ENCODE assay signal across 8 mouse cellular contexts in the genomic region with DNA sequence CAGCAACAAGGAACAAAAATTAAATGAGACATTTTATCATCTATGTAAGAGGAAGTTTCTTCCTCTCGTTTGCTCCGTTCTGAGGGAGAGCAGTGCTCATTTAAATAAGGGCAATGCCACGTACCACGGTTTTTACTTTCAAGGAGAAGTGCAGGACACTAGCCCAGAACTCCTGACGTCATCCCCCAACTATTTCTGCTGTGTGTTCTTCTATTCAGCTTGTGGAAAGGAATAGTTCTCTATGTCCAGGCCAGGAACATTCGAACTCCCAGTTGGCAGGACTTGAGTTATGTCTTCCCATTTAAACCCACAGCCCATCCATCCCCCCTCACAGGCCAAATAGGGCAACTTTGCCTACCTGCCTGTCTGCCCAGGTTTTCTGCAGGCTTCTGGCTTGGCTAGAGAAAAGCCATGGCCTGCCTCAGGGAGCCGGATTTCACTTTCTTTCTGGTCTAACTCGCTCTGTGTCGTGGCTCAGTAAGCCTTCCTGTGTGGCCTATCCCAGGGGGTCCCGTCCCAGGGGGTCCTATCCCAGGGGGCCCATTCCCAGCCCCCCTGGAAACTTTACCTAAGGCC. TPM values are rescaled to one million over a fixed set of nuclear protein-coding genes. Genes with fewer than 3 reads are reported as not detected.
DNase-seq lines count a peak whose midpoint lies in the region.

No protein-coding gene starts in this region.

- intact Hi-C loops in left cerebral cortex, postnatal 4 days (cut with DNase I): loop anchor here (5.0 kb wide), 2 partner anchors 115 to 140 kb away; no protein-coding TSS in a partner anchor

- DNase-seq in urinary bladder, postnatal 36 days (ENCODE audit: low spot score in 2 of 2): peak; percentile 50 to 58
- DNase-seq in urinary bladder, postnatal 25 days (ENCODE audit: low spot score): no peak
- DNase-seq in embryo, embryonic 11.5 days (ENCODE audit: low read depth, low spot score): peak; percentile 56
- peak; percentile 93 for DNase-seq in heart, adult 8-10 months (ENCODE audit: low spot score)
- peak; percentile 70 for DNase-seq in kidney, adult 18-20 months
- DNase-seq in lung, postnatal 10 days: peak; percentile 75
- DNase-seq in retina, postnatal 1 day: peak; percentile 65
- DNase-seq in left cerebral cortex, postnatal 4 days: no peak

RNA-seq across cellular contexts. Expression of a gene that starts 1.7 kb away (rescaled TPM):
- total RNA-seq in heart, adult 8-10 months (2022): 100 to 1,000 TPM; 236 to 260 (median 252) TPM
- total RNA-seq in left cerebral cortex, postnatal 4 days (2021): 10 to 100 TPM; 39.9 to 41.2 TPM

Comparison
In these comparisons a context has a peak if more than half of its experiments do, and no peak if none do; other contexts are left out.
1. DNase-seq: peak in urinary bladder, postnatal 36 days (2 of 2), embryo, embryonic 11.5 days (single experiment), heart, adult 8-10 months (single experiment), kidney, adult 18-20 months (single experiment), lung, postnatal 10 days (single experiment) and retina, postnatal 1 day (single experiment); none in urinary bladder, postnatal 25 days (single experiment) and left cerebral cortex, postnatal 4 days (single experiment).
2. RNA of a gene that starts 1.7 kb away (total RNA-seq): 236 to 260 TPM in heart, adult 8-10 months; 39.9 to 41.2 TPM in left cerebral cortex, postnatal 4 days; every median in the first group is over 4 times any median in the second.